Mouse (Mus musculus): ENCODE results near the gene Snrnp25.

Snrnp25 gene

DNA sequence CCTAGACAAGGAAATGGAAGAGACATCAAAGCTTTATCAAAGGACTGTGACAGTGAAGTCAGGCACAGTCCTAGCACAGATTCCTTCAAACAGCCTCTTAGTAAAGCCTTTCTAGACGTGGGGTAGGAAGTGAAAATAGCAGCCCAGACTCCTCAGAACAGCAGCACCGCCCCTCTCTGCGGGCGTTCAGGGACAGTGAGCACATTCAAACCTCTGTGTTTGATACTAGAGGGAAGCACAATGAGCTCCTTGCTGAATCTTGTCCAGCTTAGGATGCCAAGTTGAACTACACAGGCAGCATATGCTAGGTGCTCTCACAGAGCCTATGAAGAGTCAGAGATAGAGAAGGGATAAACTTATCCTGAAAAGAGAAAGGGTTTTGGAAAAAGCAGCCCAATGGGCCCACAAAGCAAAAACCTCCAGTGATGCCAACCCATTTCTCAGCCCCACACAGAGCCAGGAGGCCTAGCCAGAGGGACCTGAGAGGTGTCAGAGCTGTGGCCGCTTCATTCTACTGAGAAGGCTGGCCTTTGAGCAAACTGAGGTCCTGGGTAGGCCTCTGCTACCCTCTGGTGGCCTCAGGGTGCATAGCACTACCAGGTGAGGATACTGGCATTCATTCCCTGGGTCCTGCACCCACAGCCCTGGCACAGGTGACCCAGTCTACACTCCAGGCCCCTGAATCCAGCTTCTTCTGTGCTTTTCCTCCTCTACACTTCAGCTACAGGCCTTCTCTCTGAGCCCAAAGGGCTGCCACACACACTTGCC is 33.1 kb downstream of the Snrnp25 start:
- H3K27me3 ChIP-seq (ENCODE audit: insufficient read depth, low read length): no peaks in the 10 kb centered on the region
- peak; percentile 94 for TF ChIP-seq CTCF (conservative IDR thresholded peaks at IDR 0.05; ENCODE audit: low read length)
- no peak for TF ChIP-seq POU5F1 (IDR thresholded peaks at IDR 0.05; ENCODE audit: borderline replicate concordance, low read length)
- H3K4me1 ChIP-seq (replicated peaks; ENCODE audit: low read depth, low read length): peaks cover 12% of the 10 kb centered on the region
- H3K9me3 ChIP-seq (ENCODE audit: low read length): no peaks in the 10 kb centered on the region
- H3K4me3 ChIP-seq (replicated peaks; ENCODE audit: low read length): no peak overlapping the region
- H3K36me3 ChIP-seq (ENCODE audit: insufficient read depth, low read length): peaks cover 90% of the 10 kb centered on the region

DNA sequence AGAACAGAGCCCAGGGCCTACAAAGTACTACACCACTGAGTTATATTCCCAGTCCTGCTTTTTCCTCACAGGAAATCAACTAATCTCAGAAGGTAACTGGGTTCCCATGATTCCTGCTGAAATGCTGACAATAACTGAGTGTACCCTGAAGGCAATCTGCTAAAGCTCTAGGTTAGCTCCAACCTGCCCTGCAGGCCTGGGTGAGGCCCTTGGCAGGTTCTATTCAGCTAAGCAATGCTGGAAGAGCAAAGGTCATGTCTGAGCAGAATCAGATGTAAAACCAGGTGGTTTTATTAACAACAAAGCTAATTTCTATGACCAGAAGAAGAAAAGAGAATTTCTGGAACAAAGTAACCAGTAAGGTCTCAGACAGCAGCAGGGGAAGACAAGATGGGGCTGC is 36.2 kb downstream of the Snrnp25 start:
- no peaks in the 10 kb centered on the region for H3K27me3 ChIP-seq (ENCODE audit: insufficient read depth, low read length)
- TF ChIP-seq POU5F1 (IDR thresholded peaks at IDR 0.05; ENCODE audit: borderline replicate concordance, low read length) (no peak), CTCF (conservative IDR thresholded peaks at IDR 0.05; ENCODE audit: low read length) (no peak), NANOG (IDR thresholded peaks at IDR 0.05; ENCODE audit: borderline replicate concordance, low read length) (no peak)

GRCm38 (mm10) chr11:32242209-32242608 is 37.0 kb downstream of the Snrnp25 start:
- Histone ChIP-seq H3K4me1 (replicated peaks; ENCODE audit: low read depth, low read length) (peaks cover 23% of the 10 kb centered on the region), H3K36me3 (ENCODE audit: insufficient read depth, low read length) (peaks cover 78% of the 10 kb centered on the region), H3K27me3 (ENCODE audit: insufficient read depth, low read length) (no peaks in the 10 kb centered on the region), H3K9me3 (ENCODE audit: low read length) (no peaks in the 10 kb centered on the region), H3K4me3 (replicated peaks; ENCODE audit: low read length) (no peak overlapping the region)
- TF ChIP-seq POU5F1 (IDR thresholded peaks at IDR 0.05; ENCODE audit: borderline replicate concordance, low read length) (no peak), NANOG (IDR thresholded peaks at IDR 0.05; ENCODE audit: borderline replicate concordance, low read length) (no peak), CTCF (conservative IDR thresholded peaks at IDR 0.05; ENCODE audit: low read length) (no peak)

More for the DNA sequence above, 36.2 kb downstream of the Snrnp25 start:
- Histone ChIP-seq H3K4me3 (replicated peaks; ENCODE audit: low read length) (no peak overlapping the region), H3K36me3 (ENCODE audit: insufficient read depth, low read length) (peaks cover 78% of the 10 kb centered on the region), H3K4me1 (replicated peaks; ENCODE audit: low read depth, low read length) (peaks cover 23% of the 10 kb centered on the region), H3K9me3 (ENCODE audit: low read length) (no peaks in the 10 kb centered on the region)

DNA sequence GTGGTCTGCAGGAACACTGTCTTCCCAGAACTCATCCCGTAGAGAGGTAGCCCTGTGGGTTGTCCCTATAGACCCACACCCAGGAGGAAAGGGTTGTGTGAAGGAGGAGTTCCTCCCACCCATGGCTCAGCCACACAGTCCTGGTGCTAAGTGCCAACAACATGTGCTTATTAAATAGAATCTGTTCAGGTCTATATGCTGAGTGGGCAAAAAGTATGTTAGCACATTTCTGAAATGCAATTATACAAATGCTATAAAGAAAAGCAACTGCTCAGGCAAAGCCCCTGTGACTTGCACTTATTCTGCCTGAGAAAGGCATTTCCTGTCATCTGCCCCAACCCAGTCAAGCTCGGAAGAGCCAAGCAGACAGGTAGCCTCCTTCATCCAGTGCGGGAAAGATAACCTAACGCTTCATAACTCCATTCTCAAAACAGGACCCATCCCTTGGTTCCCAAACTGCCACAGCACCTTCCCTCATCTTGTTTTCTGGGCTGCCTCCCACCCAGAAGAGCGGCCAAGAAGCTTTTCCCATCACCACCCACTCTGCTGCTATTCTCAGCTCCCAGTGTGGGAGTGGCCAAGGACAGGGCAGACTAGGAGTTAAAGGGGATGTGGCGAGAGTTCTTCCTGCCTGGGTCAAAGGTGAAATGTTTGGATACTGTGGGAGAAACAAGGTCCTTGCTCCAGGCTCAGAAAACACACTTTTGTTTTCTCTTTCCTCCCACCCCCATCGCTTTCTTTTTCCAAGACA is 38.2 kb downstream of the Snrnp25 start:
- 0 out of 2 replicates have a peak overlapping the region, but pooled peaks have one; percentile 1 for H3K4me3 ChIP-seq (replicated peaks; ENCODE audit: low read length)
- H3K9me3 ChIP-seq (ENCODE audit: low read length): no peaks in the 10 kb centered on the region
- H3K27me3 ChIP-seq (ENCODE audit: insufficient read depth, low read length): no peaks in the 10 kb centered on the region
- H3K36me3 ChIP-seq (ENCODE audit: insufficient read depth, low read length): peaks cover 79% of the 10 kb centered on the region
- TF ChIP-seq NANOG (IDR thresholded peaks at IDR 0.05; ENCODE audit: borderline replicate concordance, low read length): no peak
- no peak for TF ChIP-seq CTCF (conservative IDR thresholded peaks at IDR 0.05; ENCODE audit: low read length)
- no peak for TF ChIP-seq POU5F1 (IDR thresholded peaks at IDR 0.05; ENCODE audit: borderline replicate concordance, low read length)
- H3K4me1 ChIP-seq (replicated peaks; ENCODE audit: low read depth, low read length): peaks cover 19% of the 10 kb centered on the region

GRCm38 (mm10) chr11:32244064-32244463 is 38.8 kb downstream of the Snrnp25 start:
- Histone ChIP-seq H3K4me3 (replicated peaks; ENCODE audit: low read length) (no peak overlapping the region), H3K36me3 (ENCODE audit: insufficient read depth, low read length) (peaks cover 81% of the 10 kb centered on the region), H3K9me3 (ENCODE audit: low read length) (no peaks in the 10 kb centered on the region), H3K4me1 (replicated peaks; ENCODE audit: low read depth, low read length) (peaks cover 19% of the 10 kb centered on the region), H3K27me3 (ENCODE audit: insufficient read depth, low read length) (no peaks in the 10 kb centered on the region)
- TF ChIP-seq NANOG (IDR thresholded peaks at IDR 0.05; ENCODE audit: borderline replicate concordance, low read length): no peak
- no peak for TF ChIP-seq POU5F1 (IDR thresholded peaks at IDR 0.05; ENCODE audit: borderline replicate concordance, low read length)
- no peak for TF ChIP-seq CTCF (conservative IDR thresholded peaks at IDR 0.05; ENCODE audit: low read length)

DNA sequence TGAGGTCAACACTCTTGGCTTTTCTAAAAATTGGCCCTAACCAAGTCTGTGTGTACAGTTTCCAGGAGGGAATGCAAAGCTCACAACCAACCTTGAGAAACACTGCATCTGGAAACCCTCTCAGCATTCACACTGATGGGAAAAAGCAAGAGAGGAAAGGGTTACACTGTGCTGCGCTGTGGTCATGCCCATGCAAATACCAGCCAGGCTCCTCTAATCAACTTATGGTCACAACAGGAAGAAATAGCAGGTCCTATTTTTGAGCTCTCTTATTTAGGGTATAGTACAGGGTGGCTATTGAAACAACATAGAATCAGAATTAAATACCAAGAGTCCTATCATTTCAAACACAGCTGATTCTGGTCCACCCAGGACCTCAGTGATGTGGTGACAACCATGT is 39.4 kb downstream of the Snrnp25 start:
- Histone ChIP-seq H3K36me3 (ENCODE audit: insufficient read depth, low read length) (peaks cover 82% of the 10 kb centered on the region), H3K4me1 (replicated peaks; ENCODE audit: low read depth, low read length) (peaks cover 19% of the 10 kb centered on the region), H3K27me3 (ENCODE audit: insufficient read depth, low read length) (no peaks in the 10 kb centered on the region), H3K9me3 (ENCODE audit: low read length) (no peaks in the 10 kb centered on the region), H3K4me3 (replicated peaks; ENCODE audit: low read length) (no peak overlapping the region)
- TF ChIP-seq NANOG (IDR thresholded peaks at IDR 0.05; ENCODE audit: borderline replicate concordance, low read length) (no peak), POU5F1 (IDR thresholded peaks at IDR 0.05; ENCODE audit: borderline replicate concordance, low read length) (no peak), CTCF (conservative IDR thresholded peaks at IDR 0.05; ENCODE audit: low read length) (no peak)

GRCm38 (mm10) chr11:32245614-32246013 is 40.4 kb downstream of the Snrnp25 start:
- TF ChIP-seq CTCF (conservative IDR thresholded peaks at IDR 0.05; ENCODE audit: low read length) (no peak), POU5F1 (IDR thresholded peaks at IDR 0.05; ENCODE audit: borderline replicate concordance, low read length) (no peak), NANOG (IDR thresholded peaks at IDR 0.05; ENCODE audit: borderline replicate concordance, low read length) (no peak)
- Histone ChIP-seq H3K27me3 (ENCODE audit: insufficient read depth, low read length) (no peaks in the 10 kb centered on the region), H3K9me3 (ENCODE audit: low read length) (no peaks in the 10 kb centered on the region), H3K4me3 (replicated peaks; ENCODE audit: low read length) (no peak overlapping the region), H3K36me3 (ENCODE audit: insufficient read depth, low read length) (peaks cover 85% of the 10 kb centered on the region), H3K4me1 (replicated peaks; ENCODE audit: low read depth, low read length) (peaks cover 19% of the 10 kb centered on the region)

DNA sequence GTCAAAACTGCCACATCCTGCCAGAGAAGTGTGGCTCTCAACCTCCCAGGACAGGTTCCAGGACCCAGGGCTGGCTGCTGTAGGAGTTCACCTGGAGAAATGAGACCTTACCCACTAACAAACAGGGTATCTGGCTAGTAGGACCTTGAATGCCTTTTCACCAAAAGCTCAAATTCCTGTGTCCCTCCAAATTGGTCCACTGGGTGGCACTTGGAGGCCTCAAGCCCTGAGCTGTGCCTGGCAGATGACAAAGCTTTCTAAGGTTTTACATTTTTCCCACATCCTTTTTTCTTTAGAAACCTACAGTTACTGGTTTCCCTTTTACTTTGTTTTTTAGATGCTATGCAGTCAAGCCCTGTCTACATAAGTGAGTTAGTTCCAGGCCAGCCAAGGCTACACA is 41.9 kb downstream of the Snrnp25 start:
- H3K9me3 ChIP-seq (ENCODE audit: low read length): no peaks in the 10 kb centered on the region
- no peak overlapping the region for H3K4me3 ChIP-seq (replicated peaks; ENCODE audit: low read length)
- TF ChIP-seq NANOG (IDR thresholded peaks at IDR 0.05; ENCODE audit: borderline replicate concordance, low read length) (no peak), POU5F1 (IDR thresholded peaks at IDR 0.05; ENCODE audit: borderline replicate concordance, low read length) (no peak), CTCF (conservative IDR thresholded peaks at IDR 0.05; ENCODE audit: low read length) (no peak)
- H3K4me1 ChIP-seq (replicated peaks; ENCODE audit: low read depth, low read length): peaks cover 19% of the 10 kb centered on the region
- peaks cover 85% of the 10 kb centered on the region for H3K36me3 ChIP-seq (ENCODE audit: insufficient read depth, low read length)
- H3K27me3 ChIP-seq (ENCODE audit: insufficient read depth, low read length): no peaks in the 10 kb centered on the region
